Mouse (Mus musculus): ENCODE measurements at regions not wholly inside any gene's neighbourhood (a gene's known extent, or its start where the extent isn't known, plus 50 kb on each side); places are given as distances from the start of the nearest gene placed in this dataset.

DNA sequence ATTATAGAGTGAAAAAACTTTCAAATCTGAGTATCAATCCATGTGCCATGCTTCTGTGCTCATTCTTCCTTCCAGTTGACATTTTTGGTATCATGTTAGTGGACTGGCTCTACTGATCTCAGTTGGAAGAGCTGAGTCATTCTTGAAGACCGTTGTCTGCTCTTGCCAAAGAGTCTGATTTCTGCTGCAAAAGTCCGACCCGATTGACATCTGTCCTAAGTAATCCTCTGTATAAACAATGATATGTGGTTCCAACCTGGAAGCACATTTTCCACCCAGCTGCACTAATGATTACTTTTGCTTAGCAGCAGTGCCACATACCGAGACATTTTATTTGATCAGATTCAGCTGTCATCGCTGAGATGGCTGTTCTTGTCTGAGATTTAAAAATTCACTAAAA lies 490.6 kb upstream of the Zic4 start:
- Histone ChIP-seq H3K4me3 (ENCODE audit: low read depth, low read length) (no peak overlapping the region), H3K27me3 (ENCODE audit: control insufficient read depth, insufficient read depth, low read length) (no peaks in the 10 kb centered on the region), H3K4me1 (ENCODE audit: control insufficient read depth, insufficient read depth, low read length) (no peaks in the 10 kb centered on the region), H3K36me3 (ENCODE audit: control insufficient read depth, insufficient read depth, low read length) (no peaks in the 10 kb centered on the region), H3K4me2 (no peak overlapping the region), H3K9ac (ENCODE audit: low read length) (no peak overlapping the region), H3K9me3 (ENCODE audit: control insufficient read depth, low read length) (no peaks in the 10 kb centered on the region), H3K27ac (ENCODE audit: low read depth, low read length) (no peak overlapping the region)
- ATAC-seq (ENCODE audit: low FRiP score) (no peak), DNase-seq (ENCODE audit: low spot score, missing footprints) (peak; percentile 72)
- 58% methylated on average over 5 of the region's 5 CpGs for WGBS

DNA sequence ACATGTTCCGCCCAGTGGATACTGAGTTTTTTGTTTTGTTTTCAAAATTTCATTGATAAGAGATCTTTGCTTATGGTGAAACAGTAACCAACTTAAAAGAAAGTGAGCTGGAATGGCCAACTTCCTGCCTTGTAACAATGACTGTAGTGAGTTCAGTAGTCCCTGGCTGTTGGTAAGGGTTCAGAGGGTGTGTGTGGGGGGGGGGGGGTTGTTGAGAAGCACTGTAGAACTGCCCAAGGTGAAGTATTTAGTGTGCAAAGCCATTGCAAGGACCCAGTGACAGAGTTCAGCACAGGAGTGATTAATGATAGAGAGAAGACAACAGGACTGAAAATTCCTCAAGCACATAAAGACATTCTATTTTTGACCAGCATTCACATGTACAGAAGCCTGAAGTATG lies 477.7 kb upstream of the Zic4 start:
- ATAC-seq (ENCODE audit: low FRiP score) (no peak), DNase-seq (ENCODE audit: low spot score, missing footprints) (no peak)
- H3K27ac ChIP-seq (ENCODE audit: low read depth, low read length): no peak overlapping the region
- H3K4me3 ChIP-seq (ENCODE audit: low read depth, low read length): no peak overlapping the region
- H3K4me2 ChIP-seq: no peak overlapping the region
- H3K27me3 ChIP-seq (ENCODE audit: control insufficient read depth, insufficient read depth, low read length): no peaks in the 10 kb centered on the region
- no peaks in the 10 kb centered on the region for H3K9me3 ChIP-seq (ENCODE audit: control insufficient read depth, low read length)
- WGBS: 90% methylated on average over 1 of the region's 1 CpGs
- H3K36me3 ChIP-seq (ENCODE audit: control insufficient read depth, insufficient read depth, low read length): no peaks in the 10 kb centered on the region
- H3K4me1 ChIP-seq (ENCODE audit: control insufficient read depth, insufficient read depth, low read length): no peaks in the 10 kb centered on the region
- no peak overlapping the region for H3K9ac ChIP-seq (ENCODE audit: low read length)

DNA sequence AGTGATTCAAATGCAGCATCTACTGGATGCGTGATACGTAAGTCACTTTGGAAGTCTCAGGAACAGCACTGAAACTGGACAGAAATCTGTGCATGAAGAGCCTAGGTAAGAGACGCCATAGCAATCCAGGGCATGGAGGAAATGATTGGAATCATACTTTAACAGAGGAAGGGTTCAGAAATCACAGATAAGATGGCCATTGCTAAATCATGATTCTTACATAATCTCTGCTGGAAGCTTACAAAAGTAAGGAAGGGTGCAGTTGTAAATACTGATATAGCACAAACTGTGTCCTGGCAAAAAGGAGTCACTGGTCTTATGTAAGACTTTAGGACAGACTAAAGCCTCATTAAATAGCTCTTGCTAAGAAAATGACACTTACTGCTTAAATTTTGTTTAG lies 474.8 kb upstream of the Zic4 start:
- no peak overlapping the region for H3K4me2 ChIP-seq
- H3K27ac ChIP-seq (ENCODE audit: low read depth, low read length): no peak overlapping the region
- no peak overlapping the region for H3K4me3 ChIP-seq (ENCODE audit: low read depth, low read length)
- ATAC-seq (ENCODE audit: low FRiP score) (no peak), DNase-seq (ENCODE audit: low spot score, missing footprints) (no peak)
- no peaks in the 10 kb centered on the region for H3K27me3 ChIP-seq (ENCODE audit: control insufficient read depth, insufficient read depth, low read length)
- no peak overlapping the region for H3K9ac ChIP-seq (ENCODE audit: low read length)
- H3K36me3 ChIP-seq (ENCODE audit: control insufficient read depth, insufficient read depth, low read length): no peaks in the 10 kb centered on the region
- 92% methylated on average over 3 of the region's 3 CpGs for WGBS
- no peaks in the 10 kb centered on the region for H3K4me1 ChIP-seq (ENCODE audit: control insufficient read depth, insufficient read depth, low read length)
- H3K9me3 ChIP-seq (ENCODE audit: control insufficient read depth, low read length): no peaks in the 10 kb centered on the region

DNA sequence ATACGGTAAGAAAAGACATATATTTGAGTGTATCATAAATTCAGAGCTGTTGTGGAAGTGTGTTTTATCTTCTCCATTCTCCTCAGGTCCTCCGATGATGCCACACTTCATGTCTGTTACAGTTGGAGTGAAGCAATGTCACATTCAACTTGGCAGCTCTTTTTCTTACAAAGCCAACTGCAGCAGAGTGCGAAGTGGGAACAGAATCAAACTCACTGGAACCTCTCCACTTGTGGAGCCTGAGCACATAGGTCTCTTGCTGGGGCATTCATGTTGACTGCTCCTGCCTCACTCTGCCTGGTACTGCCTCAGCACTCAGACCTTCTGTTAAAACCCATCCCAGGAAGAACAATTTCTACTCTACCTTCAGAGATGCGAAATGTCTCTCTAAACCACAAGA lies 471.4 kb upstream of the Zic4 start:
- H3K36me3 ChIP-seq (ENCODE audit: control insufficient read depth, insufficient read depth, low read length): no peaks in the 10 kb centered on the region
- WGBS: 91% methylated on average over 4 of the region's 4 CpGs
- peaks cover 1% of the 10 kb centered on the region; the same call in 1 of the 2 replicates for H3K27me3 ChIP-seq (ENCODE audit: control insufficient read depth, insufficient read depth, low read length)
- H3K4me2 ChIP-seq: no peak overlapping the region
- ATAC-seq (ENCODE audit: low FRiP score) (no peak), DNase-seq (ENCODE audit: low spot score, missing footprints) (no peak)
- no peak overlapping the region for H3K4me3 ChIP-seq (ENCODE audit: low read depth, low read length)
- H3K9ac ChIP-seq (ENCODE audit: low read length): no peak overlapping the region
- H3K4me1 ChIP-seq (ENCODE audit: control insufficient read depth, insufficient read depth, low read length): no peaks in the 10 kb centered on the region
- H3K27ac ChIP-seq (ENCODE audit: low read depth, low read length): no peak overlapping the region
- H3K9me3 ChIP-seq (ENCODE audit: control insufficient read depth, low read length): no peaks in the 10 kb centered on the region

DNA sequence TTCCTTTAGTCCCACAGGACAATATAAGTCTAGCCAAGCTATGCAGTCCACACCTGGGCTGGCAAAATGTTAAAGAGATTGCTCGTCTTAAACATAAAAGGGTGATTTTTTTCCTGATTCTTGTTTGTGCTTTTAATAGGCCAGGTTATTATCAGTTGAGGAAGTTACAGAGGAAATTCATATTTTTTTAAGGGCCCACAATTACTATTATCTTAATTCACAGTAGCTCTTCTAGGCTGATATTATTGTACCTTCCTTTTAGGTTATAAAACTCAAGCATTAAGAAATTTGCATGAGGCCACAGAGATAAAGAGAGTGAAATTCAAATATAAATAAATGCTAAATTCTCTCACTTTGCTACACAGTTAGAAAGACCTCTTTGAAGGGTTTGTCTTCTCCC lies 469.4 kb upstream of the Zic4 start:
- DNase-seq (ENCODE audit: low spot score, missing footprints) (no peak), ATAC-seq (ENCODE audit: low FRiP score) (no peak)
- no peaks in the 10 kb centered on the region for H3K9me3 ChIP-seq (ENCODE audit: control insufficient read depth, low read length)
- peaks cover 3% of the 10 kb centered on the region; the same call in 1 of the 2 replicates for H3K27me3 ChIP-seq (ENCODE audit: control insufficient read depth, insufficient read depth, low read length)
- no peak overlapping the region for H3K27ac ChIP-seq (ENCODE audit: low read depth, low read length)
- no peak overlapping the region for H3K9ac ChIP-seq (ENCODE audit: low read length)
- WGBS: 85% methylated on average over 1 of the region's 1 CpGs
- no peak overlapping the region for H3K4me3 ChIP-seq (ENCODE audit: low read depth, low read length)
- no peak overlapping the region for H3K4me2 ChIP-seq
- no peaks in the 10 kb centered on the region for H3K36me3 ChIP-seq (ENCODE audit: control insufficient read depth, insufficient read depth, low read length)
- H3K4me1 ChIP-seq (ENCODE audit: control insufficient read depth, insufficient read depth, low read length): no peaks in the 10 kb centered on the region

DNA sequence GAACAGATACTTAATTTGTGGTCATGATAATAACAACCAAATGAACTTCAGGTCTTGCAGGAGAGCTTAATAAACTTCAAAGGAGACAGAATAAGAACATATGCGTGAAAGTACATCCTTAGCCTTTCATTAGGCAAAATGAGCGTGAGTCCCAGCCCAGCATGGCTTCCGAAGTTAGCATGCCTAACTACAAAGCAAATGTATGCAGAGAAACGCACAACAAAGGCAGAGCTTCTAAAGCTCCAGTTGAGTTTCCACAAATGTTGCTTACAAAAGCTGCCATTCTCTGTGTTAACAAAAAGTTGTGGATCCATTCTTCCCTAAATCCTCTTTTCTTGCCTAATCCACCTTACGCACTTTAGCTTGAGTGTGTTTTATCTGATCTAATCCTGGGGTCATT lies 458.7 kb upstream of the Zic4 start:
- Histone ChIP-seq H3K9ac (ENCODE audit: low read length) (no peak overlapping the region), H3K27ac (ENCODE audit: low read depth, low read length) (no peak overlapping the region), H3K36me3 (ENCODE audit: control insufficient read depth, insufficient read depth, low read length) (no peaks in the 10 kb centered on the region), H3K4me1 (ENCODE audit: control insufficient read depth, insufficient read depth, low read length) (no peaks in the 10 kb centered on the region; the same call in 1 of the 2 replicates), H3K9me3 (ENCODE audit: control insufficient read depth, low read length) (no peaks in the 10 kb centered on the region), H3K4me2 (no peak overlapping the region), H3K27me3 (ENCODE audit: control insufficient read depth, insufficient read depth, low read length) (peaks cover 43% of the 10 kb centered on the region), H3K4me3 (ENCODE audit: low read depth, low read length) (no peak overlapping the region)
- ATAC-seq (ENCODE audit: low FRiP score) (peak; percentile 83), DNase-seq (ENCODE audit: low spot score, missing footprints) (peak; percentile 90)
- WGBS: 5% methylated on average over 5 of the region's 5 CpGs

DNA sequence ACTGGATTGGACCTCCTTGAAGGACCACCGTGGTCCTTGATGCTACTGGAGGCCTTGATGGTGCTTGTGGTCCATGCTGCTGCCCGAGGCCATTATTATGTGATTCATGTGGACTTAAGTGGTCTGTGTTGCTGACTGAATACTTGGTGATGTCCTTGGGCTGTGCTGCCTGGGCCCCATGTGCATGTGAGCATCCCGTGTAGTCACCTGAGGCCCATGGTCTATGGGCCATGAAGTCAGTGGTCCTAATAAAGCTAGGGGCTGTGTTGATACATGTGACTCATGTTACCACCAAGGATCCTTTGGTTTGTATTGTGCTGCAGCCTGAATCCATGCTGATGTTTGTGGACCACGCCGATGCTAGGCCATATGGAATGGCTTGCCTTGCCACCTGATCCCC lies 456.1 kb upstream of the Zic4 start:
- no peak for ATAC-seq (ENCODE audit: low FRiP score)
- H3K36me3 ChIP-seq (ENCODE audit: control insufficient read depth, insufficient read depth, low read length): no peaks in the 10 kb centered on the region
- no peak for DNase-seq (ENCODE audit: low spot score, missing footprints)
- H3K9ac ChIP-seq (ENCODE audit: low read length): no peak overlapping the region
- H3K27me3 ChIP-seq (ENCODE audit: control insufficient read depth, insufficient read depth, low read length): peaks cover 38% of the 10 kb centered on the region
- 93% methylated on average over 5 of the region's 5 CpGs for WGBS
- H3K27ac ChIP-seq (ENCODE audit: low read depth, low read length): no peak overlapping the region
- no peak overlapping the region for H3K4me3 ChIP-seq (ENCODE audit: low read depth, low read length)
- H3K4me1 ChIP-seq (ENCODE audit: control insufficient read depth, insufficient read depth, low read length): no peaks in the 10 kb centered on the region; the same call in 1 of the 2 replicates
- H3K9me3 ChIP-seq (ENCODE audit: control insufficient read depth, low read length): no peaks in the 10 kb centered on the region
- H3K4me2 ChIP-seq: no peak overlapping the region

DNA sequence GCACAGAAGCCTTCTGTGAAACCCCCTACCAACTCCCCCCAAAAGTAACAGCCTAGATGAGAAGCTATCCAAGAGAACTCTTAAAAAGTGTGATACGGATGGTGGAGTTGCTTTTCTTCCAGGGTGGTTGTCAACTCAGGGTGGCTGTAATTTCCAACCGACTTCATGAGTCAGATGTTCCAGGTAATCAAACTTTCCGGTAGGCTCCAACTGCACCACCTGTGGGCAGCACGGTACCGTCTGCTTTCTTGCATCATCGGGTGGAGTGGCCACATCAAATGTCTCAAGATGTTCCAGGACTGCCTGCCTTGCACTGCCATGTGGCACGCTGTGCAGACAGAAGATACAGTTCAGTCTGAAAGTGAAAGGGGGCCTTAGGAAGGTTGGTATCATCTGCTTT lies 455.5 kb upstream of the Zic4 start:
- H3K4me3 ChIP-seq (ENCODE audit: low read depth, low read length): no peak overlapping the region
- no peaks in the 10 kb centered on the region; the same call in 1 of the 2 replicates for H3K4me1 ChIP-seq (ENCODE audit: control insufficient read depth, insufficient read depth, low read length)
- no peak overlapping the region for H3K27ac ChIP-seq (ENCODE audit: low read depth, low read length)
- peaks cover 33% of the 10 kb centered on the region for H3K27me3 ChIP-seq (ENCODE audit: control insufficient read depth, insufficient read depth, low read length)
- 91% methylated on average over 7 of the region's 7 CpGs for WGBS
- no peaks in the 10 kb centered on the region for H3K9me3 ChIP-seq (ENCODE audit: control insufficient read depth, low read length)
- no peaks in the 10 kb centered on the region for H3K36me3 ChIP-seq (ENCODE audit: control insufficient read depth, insufficient read depth, low read length)
- DNase-seq (ENCODE audit: low spot score, missing footprints) (no peak), ATAC-seq (ENCODE audit: low FRiP score) (no peak)
- H3K4me2 ChIP-seq: no peak overlapping the region
- no peak overlapping the region for H3K9ac ChIP-seq (ENCODE audit: low read length)

DNA sequence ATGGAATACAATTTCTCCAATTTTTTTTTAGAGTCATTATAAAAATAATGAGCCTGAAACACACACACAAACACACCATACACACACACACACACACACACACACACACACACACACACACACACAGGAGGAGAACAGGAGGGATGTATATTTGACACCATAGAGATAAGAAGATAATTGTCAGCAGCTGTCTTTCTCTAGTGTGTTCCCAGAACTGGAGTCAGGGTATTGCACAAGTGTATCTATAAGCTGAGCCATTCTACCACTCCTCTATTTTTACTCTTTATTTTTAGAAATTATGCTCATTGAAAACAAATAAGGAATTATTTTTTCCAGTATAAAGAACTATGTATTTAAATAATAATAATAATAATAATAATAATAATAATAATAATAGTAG lies 407.6 kb upstream of the Zic4 start:
- H3K36me3 ChIP-seq (ENCODE audit: control insufficient read depth, insufficient read depth, low read length): no peaks in the 10 kb centered on the region
- DNase-seq (ENCODE audit: low spot score, missing footprints) (no peak), ATAC-seq (ENCODE audit: low FRiP score) (no peak)
- no peak overlapping the region for H3K4me3 ChIP-seq (ENCODE audit: low read depth, low read length)
- H3K4me1 ChIP-seq (ENCODE audit: control insufficient read depth, insufficient read depth, low read length): no peaks in the 10 kb centered on the region
- no peaks in the 10 kb centered on the region for H3K9me3 ChIP-seq (ENCODE audit: control insufficient read depth, low read length)
- H3K27ac ChIP-seq (ENCODE audit: low read depth, low read length): no peak overlapping the region
- no peak overlapping the region for H3K9ac ChIP-seq (ENCODE audit: low read length)
- H3K4me2 ChIP-seq: no peak overlapping the region
- no peaks in the 10 kb centered on the region for H3K27me3 ChIP-seq (ENCODE audit: control insufficient read depth, insufficient read depth, low read length)

DNA sequence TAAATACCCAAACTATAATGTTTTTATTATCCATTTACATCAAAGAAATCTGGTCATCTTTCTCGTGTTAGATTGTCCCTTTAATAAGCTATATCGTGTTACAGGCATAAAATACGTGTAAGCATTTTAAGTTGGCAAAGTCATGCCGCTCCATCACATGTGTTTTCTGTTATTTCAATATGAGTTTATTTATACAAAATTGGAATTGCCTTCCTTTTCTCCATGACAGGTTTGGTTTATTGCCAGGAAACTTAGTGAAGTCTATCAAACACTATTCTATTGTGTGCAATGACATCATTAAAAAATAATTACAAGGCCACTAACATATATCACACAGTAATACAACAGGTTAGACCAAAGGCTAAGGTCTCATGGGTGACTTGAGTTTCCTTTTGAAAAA lies 400.8 kb upstream of the Zic4 start:
- ATAC-seq (ENCODE audit: low FRiP score) (no peak), DNase-seq (ENCODE audit: low spot score, missing footprints) (no peak)
- no peak overlapping the region for H3K4me3 ChIP-seq (ENCODE audit: low read depth, low read length)
- H3K9ac ChIP-seq (ENCODE audit: low read length): no peak overlapping the region
- no peaks in the 10 kb centered on the region for H3K27me3 ChIP-seq (ENCODE audit: control insufficient read depth, insufficient read depth, low read length)
- no peaks in the 10 kb centered on the region for H3K36me3 ChIP-seq (ENCODE audit: control insufficient read depth, insufficient read depth, low read length)
- H3K4me2 ChIP-seq: no peak overlapping the region
- 81% methylated on average over 4 of the region's 4 CpGs for WGBS
- H3K9me3 ChIP-seq (ENCODE audit: control insufficient read depth, low read length): no peaks in the 10 kb centered on the region
- 0 out of 2 replicates have a peak, but pooled peaks cover 2% of the 10 kb centered on the region for H3K4me1 ChIP-seq (ENCODE audit: control insufficient read depth, insufficient read depth, low read length)
- no peak overlapping the region for H3K27ac ChIP-seq (ENCODE audit: low read depth, low read length)
